Mouse (Mus musculus) heart, embryonic 14.5 days (tissue): ENCODE results near the gene Ccdc155. TPM values are rescaled to one million over a fixed set of nuclear protein-coding genes. Genes with fewer than 3 reads are reported as not detected.

Experiments used
- ATAC-seq: fragments of 200-750 bp; cut with Nextera tagmentation; 2 replicates; pipeline ENCODE4 v1.8.0; 2017; ENCODE audit warnings: low read depth, moderate TSS enrichment; ENCODE audit not compliant: insufficient number of reproducible peaks, insufficient read depth, low FRiP score
- H3K27ac ChIP-seq, 2 experiments: fragments of 200-500 bp in 1 of 2; fragments of 300-500 bp in 1 of 2; sonication (generic) in 1 of 2; replicated peaks in 1 of 2; 2 replicates each; pipeline ENCODE4 v1.5.1; 2012 to 2014; ENCODE audit warnings: low read depth in 2 of 2, low read length in 2 of 2, control low read depth in 1 of 2, mild to moderate bottlenecking in 1 of 2, mixed read lengths in 1 of 2; ENCODE audit not compliant: control insufficient read depth in 1 of 2, insufficient read depth in 1 of 2
- H3K27me3 ChIP-seq: fragments of 300-500 bp; sonication (generic); 2 replicates; pipeline ENCODE4 v1.6.1; 2014; ENCODE audit warnings: mild to moderate bottlenecking, low read length, control low read depth; ENCODE audit not compliant: control insufficient read depth, insufficient read depth
- H3K36me3 ChIP-seq: fragments of 300-500 bp; sonication (generic); 2 replicates; pipeline ENCODE4 v1.6.1; 2014; ENCODE audit warnings: mild to moderate bottlenecking, control low read depth, low read length, mixed read lengths; ENCODE audit not compliant: control insufficient read depth, insufficient read depth
- H3K4me1 ChIP-seq, 2 experiments: fragments of 200-500 bp in 1 of 2; fragments of 300-500 bp in 1 of 2; sonication (generic) in 1 of 2; 2 replicates each; pipeline ENCODE4 v1.6.1; 2012 to 2014; ENCODE audit warnings: low read length in 2 of 2, control low read depth in 1 of 2, mixed read lengths in 1 of 2; ENCODE audit not compliant: control insufficient read depth in 2 of 2, insufficient read depth in 2 of 2
- H3K4me2 ChIP-seq: fragments of 300-500 bp; sonication (generic); 2 replicates; pipeline ENCODE4 v1.6.1; 2014; ENCODE audit warnings: mild to moderate bottlenecking, low read length
- H3K4me3 ChIP-seq, 2 experiments: fragments of 200-500 bp in 1 of 2; fragments of 300-500 bp in 1 of 2; sonication (generic) in 1 of 2; 2 replicates each; pipeline ENCODE4 v1.5.1; 2012 to 2014; ENCODE audit warnings: low read length in 2 of 2, mild to moderate bottlenecking in 2 of 2, control low read depth in 1 of 2, low read depth in 1 of 2, moderate library complexity in 1 of 2; ENCODE audit not compliant: control insufficient read depth in 1 of 2, insufficient read depth in 1 of 2
- H3K9ac ChIP-seq: fragments of 300-500 bp; sonication (generic); 2 replicates; pipeline ENCODE4 v1.6.1; 2014; ENCODE audit warnings: mild to moderate bottlenecking, low read length
- H3K9me3 ChIP-seq: fragments of 300-500 bp; sonication (generic); 2 replicates; pipeline ENCODE4 v1.6.1; 2016; ENCODE audit warnings: low read length, control low read depth; ENCODE audit not compliant: control insufficient read depth
- WGBS: fragments of 180-500 bp; shearing (Covaris S2); extraction: QIAGEN DNeasy Blood & Tissue Kit; methylation state at CpG from one replicate; pipeline ENCODE4 v1.1.7; 2014; 5-methylcytosine and 5-hydroxymethylcytosine counted together
- polyA plus RNA-seq: library from polyadenylated mRNA; unstranded; fragments of >200 nt; fragmentation: Nextera tagmentation; extraction: Ambion mirVana; gene quantifications from 2 replicates; pipeline ENCODE4 v1.2.1, GENCODE M21; 2014

Ccdc155 gene
- polyA plus RNA-seq, 1 experiment from 2014 or later, result 0.32 TPM

DNA sequence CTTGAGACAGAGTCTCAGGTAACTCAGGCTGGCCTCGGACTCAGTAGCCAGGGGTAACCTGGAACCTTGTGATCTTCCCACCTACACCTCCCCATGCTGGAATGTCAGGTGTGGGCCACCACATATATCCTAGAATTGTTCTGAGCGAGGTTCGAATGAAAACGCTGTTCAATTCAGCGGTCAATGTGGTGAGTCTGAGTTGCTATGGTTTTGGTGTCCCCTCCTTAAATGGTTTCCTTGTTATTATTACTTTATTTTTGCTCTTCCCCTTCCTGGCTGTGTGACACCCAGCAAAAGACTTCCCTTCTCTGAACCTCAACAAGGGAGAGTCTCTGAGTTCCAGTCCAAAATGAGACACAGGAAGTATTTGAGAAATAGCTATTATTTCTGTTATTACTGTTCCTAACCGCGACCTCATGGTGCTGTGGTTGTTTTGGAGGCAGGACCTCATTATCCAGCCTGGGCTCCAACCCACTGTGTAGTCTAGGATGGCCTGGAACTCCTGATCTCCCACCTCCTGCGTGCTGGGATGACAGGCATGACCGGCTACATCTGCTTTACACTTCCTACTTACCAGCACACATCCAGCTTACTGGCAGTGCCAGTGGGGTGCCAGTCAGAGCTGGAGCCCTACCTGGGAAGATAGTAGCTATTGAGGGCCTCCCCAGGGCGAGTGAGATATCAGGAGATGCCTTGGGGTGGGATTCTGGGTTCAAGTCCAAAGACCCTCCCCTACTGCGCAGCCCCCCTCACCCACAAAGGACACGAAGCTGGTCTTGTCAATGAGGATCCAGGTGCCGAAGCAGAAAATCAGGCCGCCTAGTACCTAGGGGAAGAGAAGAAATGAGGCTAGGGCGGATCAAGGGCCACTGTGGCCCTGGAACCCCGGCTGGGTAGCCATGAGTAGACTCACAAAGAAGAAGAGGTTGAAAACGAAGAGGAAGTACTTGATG is 33.3 kb upstream of the Ccdc155 start:
- H3K27ac ChIP-seq, result no peak overlapping the region
- peaks cover 33 to 35% of the 10 kb centered on the region in 2 experiments for H3K4me1 ChIP-seq
- peaks cover 11% of the 10 kb centered on the region; the same call in 1 of the 2 replicates for H3K27me3 ChIP-seq
- 75% methylated on average over 17 of the region's 17 CpGs for WGBS
- no peak overlapping the region for H3K9ac ChIP-seq
- H3K4me2 ChIP-seq, result no peak overlapping the region
- peaks cover 3% of the 10 kb centered on the region for H3K36me3 ChIP-seq
- no peak for ATAC-seq
- H3K4me3 ChIP-seq, result no peak overlapping the region
- H3K9me3 ChIP-seq, result no peaks in the 10 kb centered on the region

DNA sequence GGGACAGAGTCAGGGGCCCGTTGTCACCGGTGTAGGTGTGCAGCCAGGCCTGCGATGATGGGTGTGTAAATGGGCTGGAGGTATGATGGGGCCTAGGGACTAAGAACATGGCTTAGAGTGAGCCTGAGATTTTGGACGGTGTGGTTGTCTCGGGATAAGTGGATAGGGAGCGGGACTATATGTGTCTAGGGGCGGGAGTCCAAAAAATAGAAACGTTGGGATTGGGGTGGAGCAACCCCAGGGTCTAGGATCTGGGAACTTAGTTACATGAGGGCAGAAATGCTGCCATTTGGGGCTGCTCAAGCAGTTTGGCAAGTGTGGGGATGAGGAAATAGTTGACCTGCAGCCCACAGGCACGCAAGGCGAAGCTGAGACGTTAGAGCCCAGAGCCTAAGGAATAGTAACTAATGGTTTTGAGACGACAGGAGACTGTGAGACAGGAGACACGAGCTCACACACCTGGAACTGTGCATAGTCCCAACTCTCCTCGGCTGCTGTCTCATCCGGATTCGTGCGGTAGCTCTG is 31.0 kb upstream of the Ccdc155 start:
- peak overlapping the region; percentile 65 for H3K4me2 ChIP-seq
- H3K9me3 ChIP-seq, result no peaks in the 10 kb centered on the region
- peaks cover 31 to 37% of the 10 kb centered on the region in 2 experiments for H3K4me1 ChIP-seq
- H3K9ac ChIP-seq, result peak overlapping the region; percentile 3; the same call in 1 of the 2 replicates
- peak overlapping the region; percentile 18 to 27; a peak in 2 of 4 replicates for H3K4me3 ChIP-seq
- peaks cover 25% of the 10 kb centered on the region for H3K36me3 ChIP-seq
- H3K27me3 ChIP-seq, result peaks cover 11% of the 10 kb centered on the region; the same call in 1 of the 2 replicates
- WGBS, result 32% methylated on average over 17 of the region's 17 CpGs
- no peak for ATAC-seq
- H3K27ac ChIP-seq, result peak overlapping the region; percentile 42 to 57; a peak in 3 of 4 replicates

DNA sequence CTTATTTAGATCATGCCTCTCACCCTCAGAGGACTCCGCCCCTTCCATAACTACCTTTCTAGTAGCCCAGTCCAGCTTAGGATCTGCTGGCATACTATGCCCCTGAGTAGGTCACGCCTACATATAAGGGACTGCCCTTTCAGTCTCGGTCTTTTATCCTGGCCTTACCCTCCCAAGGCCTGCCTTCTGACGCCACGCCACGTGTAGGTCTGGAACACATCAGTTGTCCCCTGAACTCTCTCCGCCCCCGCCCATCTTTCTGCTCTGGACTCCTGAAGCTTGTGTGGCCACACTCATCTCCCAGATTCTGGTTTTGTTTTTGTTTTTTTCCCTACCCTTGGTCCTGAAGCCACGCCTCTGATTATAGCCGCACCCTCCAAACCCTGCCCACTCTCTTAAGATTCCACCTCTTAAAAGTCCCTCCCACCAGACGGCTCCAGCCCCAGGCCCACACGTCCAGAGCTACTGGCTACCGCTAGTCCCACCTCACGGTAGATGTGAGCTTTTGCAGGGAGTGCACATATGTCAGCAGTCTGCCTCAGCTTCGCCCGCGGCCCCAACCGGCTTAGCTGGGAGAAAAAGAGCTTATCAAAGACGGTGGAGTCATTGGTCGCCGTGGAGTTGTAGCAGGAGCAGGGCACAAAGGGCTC is 30.4 kb upstream of the Ccdc155 start:
- Histone ChIP-seq H3K4me2 (peak overlapping the region; percentile 65), H3K4me1 (peaks cover 28 to 34% of the 10 kb centered on the region in 2 experiments), H3K4me3 (peak overlapping the region; percentile 18 to 27), H3K9me3 (no peaks in the 10 kb centered on the region), H3K27ac (peak overlapping the region; percentile 42 to 57), H3K9ac (peak overlapping the region; percentile 3; the same call in 1 of the 2 replicates), H3K36me3 (peaks cover 30% of the 10 kb centered on the region), H3K27me3 (peaks cover 11% of the 10 kb centered on the region; the same call in 1 of the 2 replicates)
- peak; percentile 78 for ATAC-seq
- WGBS, result 3% methylated on average over 21 of the region's 21 CpGs

DNA sequence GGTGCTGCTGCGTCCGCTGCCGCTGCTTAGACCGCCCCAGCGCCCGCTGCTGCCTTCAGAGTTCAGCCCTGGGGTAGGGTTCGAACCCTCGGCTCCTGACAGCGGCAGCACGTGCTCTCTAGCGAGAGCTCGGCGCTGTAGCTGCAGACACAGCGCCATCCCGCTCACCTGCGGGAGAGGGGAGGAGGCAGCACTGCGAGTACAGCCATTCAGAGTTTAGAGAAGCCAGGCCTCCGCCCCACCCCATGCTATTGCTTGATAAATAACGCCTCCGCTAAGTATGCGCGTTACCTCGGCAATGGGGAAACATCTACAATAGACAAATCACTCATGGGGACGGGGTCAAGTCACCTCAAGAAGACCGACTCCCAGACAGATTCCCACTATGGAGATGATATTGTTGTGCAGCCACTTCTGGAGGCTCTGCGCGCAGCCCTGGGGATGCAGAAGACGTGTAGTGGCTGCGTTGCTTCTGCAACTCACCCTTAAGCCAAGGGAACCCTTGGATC is 29.7 kb upstream of the Ccdc155 start:
- peaks cover 11% of the 10 kb centered on the region; the same call in 1 of the 2 replicates for H3K27me3 ChIP-seq
- no peak for ATAC-seq
- H3K9me3 ChIP-seq, result no peaks in the 10 kb centered on the region
- H3K36me3 ChIP-seq, result peaks cover 37% of the 10 kb centered on the region
- H3K9ac ChIP-seq, result peak overlapping the region; percentile 3; the same call in 1 of the 2 replicates
- H3K4me2 ChIP-seq, result peak overlapping the region; percentile 65
- WGBS, result 8% methylated on average over 29 of the region's 29 CpGs
- peak overlapping the region in 1 of 2 experiments; percentile 27; a peak in 1 of 4 replicates for H3K4me3 ChIP-seq
- H3K4me1 ChIP-seq, result peaks cover 28 to 34% of the 10 kb centered on the region in 2 experiments
- peak overlapping the region; percentile 42 to 57 for H3K27ac ChIP-seq

DNA sequence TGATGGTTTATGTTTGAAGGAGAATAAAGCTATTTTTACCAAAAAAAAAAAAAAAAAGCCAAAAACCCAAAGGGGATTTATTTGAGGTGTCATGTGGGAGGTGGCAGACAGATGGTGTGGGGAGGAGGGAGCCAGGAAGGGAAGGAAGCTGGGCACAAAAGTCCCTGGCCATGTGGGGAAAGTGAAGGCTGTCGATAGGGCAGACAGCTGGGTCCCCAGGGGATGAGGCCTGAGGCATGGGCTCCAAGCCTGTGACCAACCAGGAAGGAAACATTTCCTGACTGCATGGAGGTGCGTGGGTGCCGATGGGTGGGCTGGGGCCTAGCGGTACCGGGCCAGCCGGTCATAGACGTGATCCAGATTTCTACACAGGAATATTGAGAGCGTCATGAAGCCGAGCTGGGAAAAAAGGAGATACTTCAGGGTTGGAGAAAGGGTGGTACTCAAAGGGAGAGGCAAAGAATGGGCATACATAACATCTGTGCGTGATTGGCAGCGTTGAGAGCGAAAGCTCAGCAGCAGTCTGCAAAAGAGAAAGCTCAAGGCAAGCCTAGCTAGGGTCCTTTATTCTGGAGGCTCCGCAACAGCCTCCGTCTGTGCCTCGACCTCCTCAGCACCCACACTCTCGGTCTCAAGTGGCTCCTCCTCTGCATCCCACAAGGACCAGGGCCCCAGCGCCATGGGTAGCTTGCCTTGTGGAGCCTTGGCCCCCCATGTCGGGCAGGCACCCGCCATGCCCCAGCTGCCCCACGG is 29.1 kb upstream of the Ccdc155 start:
- 25% methylated on average over 20 of the region's 20 CpGs for WGBS
- Histone ChIP-seq H3K27ac (peak overlapping the region in 1 of 2 experiments; percentile 24; a peak in 1 of 4 replicates), H3K27me3 (peaks cover 6% of the 10 kb centered on the region; the same call in 1 of the 2 replicates), H3K4me3 (no peak overlapping the region), H3K36me3 (peaks cover 43% of the 10 kb centered on the region), H3K4me2 (peak overlapping the region; percentile 65), H3K9ac (0 out of 2 replicates have a peak overlapping the region, but pooled peaks have one; percentile 3), H3K4me1 (peaks cover 28 to 34% of the 10 kb centered on the region in 2 experiments), H3K9me3 (no peaks in the 10 kb centered on the region)
- ATAC-seq, result no peak

DNA sequence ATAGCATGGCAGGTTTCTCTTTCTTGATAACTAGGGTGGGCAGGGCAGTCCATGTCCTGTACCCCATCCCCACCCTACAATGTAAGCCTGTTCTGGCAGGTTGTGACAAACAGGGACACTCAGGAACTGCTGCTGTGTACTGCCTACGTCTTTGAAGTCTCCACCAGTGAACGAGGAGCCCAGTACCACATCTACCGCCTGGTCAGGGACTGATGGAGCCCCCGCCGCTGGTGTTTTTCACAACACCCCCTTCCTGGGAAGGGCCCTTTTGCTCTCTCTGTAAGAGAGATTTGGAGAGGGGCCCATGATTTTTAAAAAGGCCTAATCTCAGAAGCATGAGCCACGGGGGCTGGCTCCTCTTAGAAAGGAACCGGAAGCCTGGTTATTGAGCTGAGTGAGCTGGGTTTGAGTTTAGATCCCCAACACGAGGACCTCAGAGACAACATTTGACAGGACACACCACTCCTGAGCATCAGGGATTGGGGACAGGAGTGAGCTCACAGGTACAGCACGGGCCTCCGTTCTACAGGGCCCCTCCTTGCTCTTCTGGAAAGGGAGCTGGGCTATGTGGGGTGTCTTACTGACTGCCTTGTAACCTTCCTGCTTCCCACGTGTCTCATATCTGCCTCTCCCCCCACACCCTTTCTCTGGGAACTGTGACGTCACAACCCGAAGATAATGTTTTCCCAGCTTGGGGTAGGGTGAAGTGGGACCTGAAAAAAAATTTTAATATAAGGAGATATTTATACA is 28.2 kb upstream of the Ccdc155 start:
- H3K4me1 ChIP-seq, result peaks cover 25 to 34% of the 10 kb centered on the region in 2 experiments
- no peaks in the 10 kb centered on the region for H3K9me3 ChIP-seq
- peaks cover 3% of the 10 kb centered on the region; the same call in 1 of the 2 replicates for H3K27me3 ChIP-seq
- 53% methylated on average over 13 of the region's 13 CpGs for WGBS
- H3K9ac ChIP-seq, result 0 out of 2 replicates have a peak overlapping the region, but pooled peaks have one; percentile 5
- H3K36me3 ChIP-seq, result peaks cover 52% of the 10 kb centered on the region
- H3K27ac ChIP-seq, result no peak overlapping the region
- H3K4me2 ChIP-seq, result no peak overlapping the region
- no peak for ATAC-seq
- H3K4me3 ChIP-seq, result no peak overlapping the region
